Mouse (Mus musculus): ENCODE measurements around the gene Krt4. TPM values are rescaled to one million over a fixed set of nuclear protein-coding genes. Genes with fewer than 3 reads are reported as not detected.

Gene Krt4
- polyA plus RNA-seq, 1 experiment from 2014 or later: 937 TPM

GRCm38 (mm10) chr15:101878041-101878440 is 46.5 kb downstream of the Krt4 start:
- 0 out of 2 replicates have a peak, but pooled peaks cover 2% of the 10 kb centered on the region for H3K27me3 ChIP-seq (replicated peaks)
- WGBS: 58% methylated on average over 2 of the region's 2 CpGs
- H3K36me3 ChIP-seq: no peaks in the 10 kb centered on the region
- H3K27ac ChIP-seq: no peak overlapping the region
- ATAC-seq (ENCODE audit: insufficient read depth, low FRiP score, low read depth): no peak
- no peaks in the 10 kb centered on the region for H3K4me1 ChIP-seq
- H3K9me3 ChIP-seq: no peaks in the 10 kb centered on the region
- H3K4me2 ChIP-seq: no peak overlapping the region
- H3K4me3 ChIP-seq (replicated peaks): no peak overlapping the region
- H3K9ac ChIP-seq: no peak overlapping the region

GRCm38 (mm10) chr15:101874383-101874782 is 50.2 kb downstream of the Krt4 start:
- no peaks in the 10 kb centered on the region for H3K9me3 ChIP-seq
- no peaks in the 10 kb centered on the region for H3K4me1 ChIP-seq
- ATAC-seq (ENCODE audit: insufficient read depth, low FRiP score, low read depth): no peak
- no peak overlapping the region for H3K9ac ChIP-seq
- H3K4me3 ChIP-seq (replicated peaks): no peak overlapping the region
- no peak overlapping the region for H3K4me2 ChIP-seq
- WGBS: 83% methylated on average over 1 of the region's 1 CpGs
- H3K27ac ChIP-seq: no peak overlapping the region
- H3K36me3 ChIP-seq: no peaks in the 10 kb centered on the region
- no peaks in the 10 kb centered on the region; the same call in 1 of the 2 replicates for H3K27me3 ChIP-seq (replicated peaks)

GRCm38 (mm10) chr15:101873231-101873630 is 51.3 kb downstream of the Krt4 start:
- no peak overlapping the region for H3K4me3 ChIP-seq (replicated peaks)
- no peak overlapping the region for H3K27ac ChIP-seq
- no peaks in the 10 kb centered on the region; the same call in 1 of the 2 replicates for H3K27me3 ChIP-seq (replicated peaks)
- ATAC-seq (ENCODE audit: insufficient read depth, low FRiP score, low read depth): no peak
- H3K9ac ChIP-seq: no peak overlapping the region
- no peaks in the 10 kb centered on the region for H3K4me1 ChIP-seq
- WGBS: 79% methylated on average over 4 of the region's 4 CpGs
- H3K9me3 ChIP-seq: no peaks in the 10 kb centered on the region
- no peaks in the 10 kb centered on the region for H3K36me3 ChIP-seq
- no peak overlapping the region for H3K4me2 ChIP-seq

- H3K36me3 ChIP-seq: no peaks in the 10 kb centered on the region
- no peaks in the 10 kb centered on the region for H3K4me1 ChIP-seq
- no peak within 1 kb of the TSS for H3K27ac ChIP-seq
- H3K27me3 ChIP-seq (replicated peaks): no peaks in the 10 kb centered on the region; the same call in 1 of the 2 replicates
- H3K4me3 ChIP-seq (replicated peaks): no peak within 1 kb of the TSS
- H3K9ac ChIP-seq: no peak within 1 kb of the TSS
- no peak for ATAC-seq (ENCODE audit: insufficient read depth, low FRiP score, low read depth)
- no peaks in the 10 kb centered on the region for H3K9me3 ChIP-seq
- 28% methylated on average over 6 of the region's 6 CpGs for WGBS
- no peak within 1 kb of the TSS for H3K4me2 ChIP-seq
These were observed 55.1 kb downstream of the Krt4 start, which contains the start of gene Krt77 for GRCm38 (mm10) chr15:101869431-101869830. Gene Krt77, minus strand, starts transcription at chr15:101869705.

Small RNAs within 50 kb of the gene (microRNA-seq; reads per million reads assigned to microRNA genes)
- gene Gm44356: not detected

Other genes with a start within 250 kb of the Krt4 start
- 1.4 and 3.4 TPM in 2 replicates for gene Krt6b, start 244.4 kb downstream of the Krt4 start, polyA plus RNA-seq (2015; fragmentation: Nextera tagmentation; extraction: Ambion mirVana)
- 90.3 and 179 TPM in 2 replicates for gene Krt6a, start 230.4 kb downstream of the Krt4 start, polyA plus RNA-seq (2015; fragmentation: Nextera tagmentation; extraction: Ambion mirVana)
- gene Krt5, start 211.8 kb downstream of the Krt4 start, polyA plus RNA-seq (2015; fragmentation: Nextera tagmentation; extraction: Ambion mirVana): 187 and 301 TPM in 2 replicates
- gene Krt71, start 181.6 kb downstream of the Krt4 start, polyA plus RNA-seq (2015; fragmentation: Nextera tagmentation; extraction: Ambion mirVana): not detected in 2 replicates
- gene Krt72, start 138.3 kb downstream of the Krt4 start, polyA plus RNA-seq (2015; fragmentation: Nextera tagmentation; extraction: Ambion mirVana): not detected in 2 replicates
- gene Krt73, start 122.4 kb downstream of the Krt4 start, polyA plus RNA-seq (2015; fragmentation: Nextera tagmentation; extraction: Ambion mirVana): not detected in 2 replicates
- not detected in 2 replicates for gene Krt2, start 106.6 kb downstream of the Krt4 start, polyA plus RNA-seq (2015; fragmentation: Nextera tagmentation; extraction: Ambion mirVana)
- gene Krt1, start 73.9 kb downstream of the Krt4 start, polyA plus RNA-seq (2015; fragmentation: Nextera tagmentation; extraction: Ambion mirVana): 1.8 and 2.7 TPM in 2 replicates
- 0.06 and 0.14 TPM in 2 replicates for gene Krt77, start 55.0 kb downstream of the Krt4 start, polyA plus RNA-seq (2015; fragmentation: Nextera tagmentation; extraction: Ambion mirVana)
- gene Krt76, start 31.8 kb downstream of the Krt4 start, polyA plus RNA-seq (2015; fragmentation: Nextera tagmentation; extraction: Ambion mirVana): not detected in 2 replicates
- gene Krt79, start 15.6 kb upstream of the Krt4 start, polyA plus RNA-seq (2015; fragmentation: Nextera tagmentation; extraction: Ambion mirVana): 1.2 and 1.6 TPM in 2 replicates
- gene Krt78, start 29.6 kb upstream of the Krt4 start, polyA plus RNA-seq (2015; fragmentation: Nextera tagmentation; extraction: Ambion mirVana): 2.3 and 5.7 TPM in 2 replicates
- gene Krt8, start 79.7 kb upstream of the Krt4 start, polyA plus RNA-seq (2015; fragmentation: Nextera tagmentation; extraction: Ambion mirVana): 916 and 929 TPM in 2 replicates
- gene Krt18, start 103.4 kb upstream of the Krt4 start, polyA plus RNA-seq (2015; fragmentation: Nextera tagmentation; extraction: Ambion mirVana): 448 and 512 TPM in 2 replicates
- 107 and 116 TPM in 2 replicates for gene Eif4b, start 149.0 kb upstream of the Krt4 start, polyA plus RNA-seq (2015; fragmentation: Nextera tagmentation; extraction: Ambion mirVana)
- gene Tns2, start 175.7 kb upstream of the Krt4 start, polyA plus RNA-seq (2015; fragmentation: Nextera tagmentation; extraction: Ambion mirVana): 34.6 and 34.7 TPM in 2 replicates
- 25.0 and 25.2 TPM in 2 replicates for gene Spryd3, start 211.5 kb upstream of the Krt4 start, polyA plus RNA-seq (2015; fragmentation: Nextera tagmentation; extraction: Ambion mirVana)
- 13.2 and 18.2 TPM in 2 replicates for gene Igfbp6, start 219.6 kb upstream of the Krt4 start, polyA plus RNA-seq (2015; fragmentation: Nextera tagmentation; extraction: Ambion mirVana)
- 5.9 and 6.2 TPM in 2 replicates for gene Soat2, start 225.8 kb upstream of the Krt4 start, polyA plus RNA-seq (2015; fragmentation: Nextera tagmentation; extraction: Ambion mirVana)